Mouse (Mus musculus): Measurements from ENCODE around the gene Abcg8. TPM values are rescaled to one million over a fixed set of nuclear protein-coding genes. Genes with fewer than 3 reads are reported as not detected.

Gene Abcg8
- polyA plus RNA-seq, 1 experiment from 2014 or later = 0.17 TPM

DNA sequence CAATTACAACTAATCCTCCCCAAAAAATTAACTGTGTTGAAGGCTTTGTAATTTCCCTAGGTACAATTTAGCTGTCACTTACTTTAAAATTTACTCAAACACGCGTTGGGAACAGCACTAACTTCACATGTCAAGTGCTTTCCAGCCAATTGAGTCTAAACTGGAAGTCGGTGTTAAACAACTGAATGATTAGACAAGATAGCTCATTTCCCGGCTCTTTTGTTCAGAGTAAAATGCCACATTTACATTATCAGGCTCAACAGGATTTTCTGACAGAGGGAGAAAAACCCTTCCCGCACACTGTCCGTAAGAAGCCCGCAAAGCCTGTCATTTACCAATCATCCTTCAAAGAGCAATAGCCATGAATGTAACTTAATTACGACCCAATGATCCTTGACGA, 68.9 kb downstream of the Abcg8 start:
- no peak overlapping the region for H3K4me2 ChIP-seq (ENCODE audit: low read depth, low read length, severe bottlenecking)
- no peak overlapping the region for H3K4me3 ChIP-seq (ENCODE audit: low read depth, low read length)
- no peak for ATAC-seq (replicated peaks; ENCODE audit: low FRiP score)
- no peak overlapping the region for H3K9ac ChIP-seq (ENCODE audit: low read length)
- no peak for DNase-seq (ENCODE audit: low spot score)
- H3K27ac ChIP-seq (ENCODE audit: low read depth, low read length) = no peak overlapping the region
- H3K9me3 ChIP-seq (ENCODE audit: control insufficient read depth, low read length) = no peaks in the 10 kb centered on the region
- no peaks in the 10 kb centered on the region for H3K4me1 ChIP-seq (replicated peaks; ENCODE audit: control insufficient read depth, insufficient read depth, low read length)
- no peaks in the 10 kb centered on the region for H3K36me3 ChIP-seq (ENCODE audit: control insufficient read depth, insufficient read depth, low read length)
- H3K27me3 ChIP-seq (ENCODE audit: control insufficient read depth, insufficient read depth, low read length) = no peaks in the 10 kb centered on the region
- WGBS = 74% methylated on average over 9 of the region's 9 CpGs

DNA sequence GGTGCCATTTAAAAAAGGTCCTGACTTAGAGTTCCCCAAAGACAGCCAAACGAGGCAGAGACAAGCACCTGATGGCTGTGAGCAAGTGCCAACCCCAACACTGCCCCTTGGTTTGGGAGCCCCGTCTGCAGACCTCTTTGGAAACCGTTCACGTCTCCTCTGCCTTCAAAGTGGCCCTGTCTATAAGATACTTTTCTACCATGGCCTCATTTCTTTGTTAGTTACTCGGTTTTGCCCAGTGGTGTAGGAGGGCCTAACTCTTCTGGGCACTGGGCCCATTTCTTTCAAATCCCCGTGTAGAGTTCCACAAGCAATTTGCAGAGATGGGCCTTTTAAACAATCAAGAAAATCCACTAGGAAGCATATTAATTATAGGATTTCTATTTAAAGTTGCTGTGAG, 71.1 kb downstream of the Abcg8 start:
- DNase-seq (ENCODE audit: low spot score) (no peak), ATAC-seq (replicated peaks; ENCODE audit: low FRiP score) (no peak)
- Histone ChIP-seq H3K4me1 (replicated peaks; ENCODE audit: control insufficient read depth, insufficient read depth, low read length) (no peaks in the 10 kb centered on the region), H3K27ac (ENCODE audit: low read depth, low read length) (no peak overlapping the region), H3K4me2 (ENCODE audit: low read depth, low read length, severe bottlenecking) (no peak overlapping the region), H3K36me3 (ENCODE audit: control insufficient read depth, insufficient read depth, low read length) (no peaks in the 10 kb centered on the region), H3K27me3 (ENCODE audit: control insufficient read depth, insufficient read depth, low read length) (no peaks in the 10 kb centered on the region), H3K4me3 (ENCODE audit: low read depth, low read length) (no peak overlapping the region), H3K9me3 (ENCODE audit: control insufficient read depth, low read length) (no peaks in the 10 kb centered on the region), H3K9ac (ENCODE audit: low read length) (no peak overlapping the region)
- WGBS = 85% methylated on average over 6 of the region's 6 CpGs

DNA sequence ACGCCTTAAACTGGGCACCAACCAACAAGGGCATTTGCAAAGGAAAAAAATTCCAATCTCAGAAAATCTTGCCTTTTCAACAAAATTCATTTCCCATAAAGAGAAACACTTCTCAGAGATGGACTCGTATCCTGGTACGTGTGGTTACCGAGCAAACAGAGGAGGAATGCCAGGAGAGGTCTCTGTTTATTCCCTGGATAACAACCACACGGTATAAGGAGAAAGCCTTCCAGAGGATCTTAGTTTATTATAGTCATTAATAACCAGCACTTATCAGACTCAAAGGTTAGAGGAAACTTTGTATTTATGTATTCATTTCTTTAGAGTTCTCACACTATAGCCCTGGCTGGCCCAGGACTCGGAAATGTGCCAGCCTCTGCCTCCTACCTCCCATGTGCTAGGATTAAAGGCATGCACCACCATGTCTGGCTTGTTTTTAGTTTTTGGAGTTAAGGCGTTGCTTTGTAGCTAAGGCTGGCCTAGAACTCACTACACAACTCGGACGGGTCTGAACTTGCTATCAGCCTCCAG, 72.1 kb downstream of the Abcg8 start:
- Histone ChIP-seq H3K4me3 (ENCODE audit: low read depth, low read length) (no peak overlapping the region), H3K4me1 (replicated peaks; ENCODE audit: control insufficient read depth, insufficient read depth, low read length) (no peaks in the 10 kb centered on the region), H3K27ac (ENCODE audit: low read depth, low read length) (no peak overlapping the region), H3K4me2 (ENCODE audit: low read depth, low read length, severe bottlenecking) (no peak overlapping the region), H3K27me3 (ENCODE audit: control insufficient read depth, insufficient read depth, low read length) (no peaks in the 10 kb centered on the region), H3K9me3 (ENCODE audit: control insufficient read depth, low read length) (no peaks in the 10 kb centered on the region), H3K36me3 (ENCODE audit: control insufficient read depth, insufficient read depth, low read length) (peaks cover 1% of the 10 kb centered on the region; the same call in 1 of the 2 replicates), H3K9ac (ENCODE audit: low read length) (no peak overlapping the region)
- ATAC-seq (replicated peaks; ENCODE audit: low FRiP score) (no peak), DNase-seq (ENCODE audit: low spot score) (no peak)
- 94% methylated on average over 9 of the region's 9 CpGs for WGBS

DNA sequence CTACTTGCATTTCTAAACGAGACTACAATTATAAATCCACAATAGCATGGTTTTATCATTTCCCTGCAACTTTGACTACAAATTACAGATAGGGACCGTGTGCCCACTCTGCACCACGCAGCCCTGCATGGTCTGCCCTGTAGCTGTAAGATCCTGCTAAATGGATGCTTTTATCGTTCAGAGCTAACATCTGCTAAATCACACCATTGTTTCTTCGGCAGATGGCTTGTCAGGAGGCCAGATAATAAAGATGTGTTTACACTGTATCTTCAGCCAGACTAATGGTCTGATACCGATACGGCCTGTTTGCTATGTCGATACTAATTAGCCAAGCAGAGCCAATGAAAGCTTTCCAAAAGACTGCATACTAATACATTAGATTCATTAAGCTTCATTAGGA, 73.2 kb downstream of the Abcg8 start:
- Histone ChIP-seq H3K4me2 (ENCODE audit: low read depth, low read length, severe bottlenecking) (no peak overlapping the region), H3K4me3 (ENCODE audit: low read depth, low read length) (no peak overlapping the region), H3K36me3 (ENCODE audit: control insufficient read depth, insufficient read depth, low read length) (peaks cover 2% of the 10 kb centered on the region; the same call in 1 of the 2 replicates), H3K27me3 (ENCODE audit: control insufficient read depth, insufficient read depth, low read length) (no peaks in the 10 kb centered on the region), H3K4me1 (replicated peaks; ENCODE audit: control insufficient read depth, insufficient read depth, low read length) (no peaks in the 10 kb centered on the region), H3K9me3 (ENCODE audit: control insufficient read depth, low read length) (no peaks in the 10 kb centered on the region), H3K27ac (ENCODE audit: low read depth, low read length) (no peak overlapping the region), H3K9ac (ENCODE audit: low read length) (no peak overlapping the region)
- DNase-seq (ENCODE audit: low spot score) (no peak), ATAC-seq (replicated peaks; ENCODE audit: low FRiP score) (0 out of 2 replicates have a peak, but pooled peaks have one; percentile 44)
- 61% methylated on average over 8 of the region's 8 CpGs for WGBS

Other genes with a start within 250 kb of the Abcg8 start
- gene Thada, start 210.1 kb upstream of the Abcg8 start, polyA plus RNA-seq (2014; fragmentation: Nextera tagmentation; extraction: Ambion mirVana) = 10.9 and 13.8 TPM in 2 replicates
- gene Plekhh2, start 164.4 kb upstream of the Abcg8 start, polyA plus RNA-seq (2014; fragmentation: Nextera tagmentation; extraction: Ambion mirVana) = 3.2 and 3.5 TPM in 2 replicates
- 35.0 and 41.8 TPM in 2 replicates for gene Dync2li1, start 49.8 kb upstream of the Abcg8 start, polyA plus RNA-seq (2014; fragmentation: Nextera tagmentation; extraction: Ambion mirVana)
- gene Abcg5, start 6.7 kb downstream of the Abcg8 start, polyA plus RNA-seq (2014; fragmentation: Nextera tagmentation; extraction: Ambion mirVana) = 5.1 and 5.9 TPM in 2 replicates
- gene Lrpprc, start 114.5 kb downstream of the Abcg8 start, polyA plus RNA-seq (2014; fragmentation: Nextera tagmentation; extraction: Ambion mirVana) = 54.3 and 55.9 TPM in 2 replicates